Mouse (Mus musculus) lung, postnatal 14 days (tissue): ENCODE measurements around the gene Casr.

Source experiments
- DNase-seq: peaks from one replicate; pipeline ENCODE4 v3.0.0; 2021

Gene Casr

GRCm38 (mm10) chr16:36516355-36516754 is 45.6 kb downstream of the Casr start:
- DNase-seq: no peak

GRCm38 (mm10) chr16:36507300-36507699 is 54.6 kb downstream of the Casr start:
- no peak for DNase-seq

- no peak for DNase-seq
Observed at GRCm38 (mm10) chr16:36506827-36507226, 55.1 kb downstream of the Casr start.

GRCm38 (mm10) chr16:36505913-36506312 is 56.0 kb downstream of the Casr start:
- no peak for DNase-seq

GRCm38 (mm10) chr16:36505134-36505533 is 56.8 kb downstream of the Casr start:
- DNase-seq: no peak

- no peak for DNase-seq
Observed at GRCm38 (mm10) chr16:36502286-36502685, 59.7 kb downstream of the Casr start.

GRCm38 (mm10) chr16:36492420-36492819 is 69.5 kb downstream of the Casr start:
- DNase-seq: no peak

- DNase-seq: peak; percentile 4
Observed at GRCm38 (mm10) chr16:36476866-36477265, 85.1 kb downstream of the Casr start.

- DNase-seq: no peak
Observed at GRCm38 (mm10) chr16:36475530-36475929, 86.4 kb downstream of the Casr start.

- DNase-seq: no peak
Observed at GRCm38 (mm10) chr16:36474849-36475248, 87.1 kb downstream of the Casr start.

GRCm38 (mm10) chr16:36473217-36474216 is 88.4 kb downstream of the Casr start:
- DNase-seq: peak; percentile 58

- no peak for DNase-seq
Observed at GRCm38 (mm10) chr16:36471066-36471633, 90.8 kb downstream of the Casr start.

GRCm38 (mm10) chr16:36469955-36470478 is 91.9 kb downstream of the Casr start:
- DNase-seq: no peak

GRCm38 (mm10) chr16:36469367-36469766 is 92.6 kb downstream of the Casr start:
- no peak for DNase-seq

- DNase-seq: no peak
Observed at GRCm38 (mm10) chr16:36468862-36469261, 93.1 kb downstream of the Casr start.

GRCm38 (mm10) chr16:36467936-36468335 is 94.0 kb downstream of the Casr start:
- DNase-seq: no peak

GRCm38 (mm10) chr16:36465436-36465835 is 96.5 kb downstream of the Casr start:
- DNase-seq: no peak

GRCm38 (mm10) chr16:36464076-36464475 is 97.9 kb downstream of the Casr start:
- DNase-seq: no peak

GRCm38 (mm10) chr16:36460426-36460825 is 101.5 kb downstream of the Casr start:
- DNase-seq: no peak

- DNase-seq: no peak
Observed at GRCm38 (mm10) chr16:36455342-36455802, 106.6 kb downstream of the Casr start, which contains the start of gene Stfa3. Stfa3 (minus strand) TSS chr16:36455392.
